Mouse (Mus musculus) lung, postnatal 0 days (tissue): ENCODE results near the gene Gm27021. TPM values are rescaled to one million over a fixed set of nuclear protein-coding genes. Genes with fewer than 3 reads are reported as not detected.

Experiments used
- ATAC-seq: fragments of 200-750 bp; cut with Nextera tagmentation; 2 replicates; pipeline ENCODE4 v1.8.0; 2017; ENCODE audit warnings: moderate library complexity
- DNase-seq: peaks from one replicate; pipeline ENCODE4 v3.0.0-alpha.2; 2016; ENCODE audit warnings: low spot score
- H3K27ac ChIP-seq: fragments of 300-500 bp; sonication (generic); 2 replicates; pipeline ENCODE4 v1.5.1; 2014; ENCODE audit warnings: antibody characterized with exemption, mild to moderate bottlenecking, low read length, mixed read lengths
- H3K27me3 ChIP-seq: fragments of 300-500 bp; sonication (generic); replicated peaks from 2 replicates; pipeline ENCODE4 v1.6.1; 2014; ENCODE audit warnings: low read length, mixed read lengths; ENCODE audit not compliant: insufficient read depth
- H3K36me3 ChIP-seq: fragments of 300-500 bp; sonication (generic); 2 replicates; pipeline ENCODE4 v1.6.1; 2014; ENCODE audit warnings: low read length, mixed read lengths; ENCODE audit not compliant: insufficient read depth
- H3K4me1 ChIP-seq: fragments of 300-500 bp; sonication (generic); 2 replicates; pipeline ENCODE4 v1.6.1; 2014; ENCODE audit warnings: antibody characterized with exemption, low read depth, low read length, mixed read lengths; ENCODE audit not compliant: insufficient read depth
- H3K4me2 ChIP-seq: fragments of 300-500 bp; sonication (generic); replicated peaks from 2 replicates; pipeline ENCODE4 v1.6.1; 2014; ENCODE audit warnings: low read depth, mild to moderate bottlenecking, low read length, moderate library complexity, mixed read lengths
- H3K4me3 ChIP-seq: fragments of 300-500 bp; sonication (generic); 2 replicates; pipeline ENCODE4 v1.5.1; 2014; ENCODE audit warnings: low read depth, low read length
- H3K9ac ChIP-seq: fragments of 300-500 bp; sonication (generic); replicated peaks from 2 replicates; pipeline ENCODE4 v1.6.1; 2014; ENCODE audit warnings: low read depth, mild to moderate bottlenecking
- H3K9me3 ChIP-seq: fragments of 300-500 bp; sonication (generic); 2 replicates; pipeline ENCODE4 v1.6.1; 2016; ENCODE audit warnings: low read length, mixed read lengths
- CTCF ChIP-seq: IDR thresholded peaks from 2 replicates; pipeline ENCODE4 v1.5.1; 2016; ENCODE audit warnings: antibody characterized with exemption, mild to moderate bottlenecking
- EP300 ChIP-seq: IDR thresholded peaks from 2 replicates; pipeline ENCODE4 v1.6.1; 2016; ENCODE audit warnings: antibody characterized with exemption, mild to moderate bottlenecking, control low read depth
- WGBS: fragments of 180-500 bp; shearing (Covaris S2); extraction: QIAGEN DNeasy Blood & Tissue Kit; methylation state at CpG from one replicate; pipeline ENCODE4 v1.1.7; 2014; 5-methylcytosine and 5-hydroxymethylcytosine counted together
- polyA plus RNA-seq: library from polyadenylated mRNA; unstranded; fragments of >200 nt; fragmentation: Nextera tagmentation; extraction: Ambion mirVana; gene quantifications from 2 replicates; pipeline ENCODE4 v1.2.1, GENCODE M21; 2015

Gene Gm27021
- polyA plus RNA-seq, 1 experiment from 2014 or later: 1.3 TPM

DNA sequence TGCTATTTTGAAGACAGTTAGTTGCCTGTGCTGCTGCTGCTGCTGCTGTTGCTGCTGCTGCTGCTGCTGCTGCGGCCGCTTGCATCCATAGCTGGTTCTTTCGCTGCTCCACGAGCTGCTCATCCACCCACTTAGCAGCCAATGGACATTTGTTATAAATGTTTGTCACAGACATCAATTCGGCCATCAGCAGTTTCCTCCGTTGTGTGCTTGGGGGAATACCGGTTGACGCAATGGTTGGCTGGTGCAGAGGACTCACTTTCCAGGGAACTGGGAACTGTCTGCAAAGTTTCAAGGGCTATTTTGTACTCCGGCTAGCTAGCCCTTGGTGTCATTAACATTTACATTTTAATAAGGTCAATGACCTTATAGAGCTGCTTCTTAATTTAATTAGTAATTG is 36.3 kb upstream of the Gm27021 start:
- TF ChIP-seq EP300 (0 out of 2 replicates have a peak, but pooled peaks have one; percentile 22), CTCF (no peak)
- ATAC-seq: peak; percentile 46
- no peak overlapping the region for H3K9ac ChIP-seq

DNA sequence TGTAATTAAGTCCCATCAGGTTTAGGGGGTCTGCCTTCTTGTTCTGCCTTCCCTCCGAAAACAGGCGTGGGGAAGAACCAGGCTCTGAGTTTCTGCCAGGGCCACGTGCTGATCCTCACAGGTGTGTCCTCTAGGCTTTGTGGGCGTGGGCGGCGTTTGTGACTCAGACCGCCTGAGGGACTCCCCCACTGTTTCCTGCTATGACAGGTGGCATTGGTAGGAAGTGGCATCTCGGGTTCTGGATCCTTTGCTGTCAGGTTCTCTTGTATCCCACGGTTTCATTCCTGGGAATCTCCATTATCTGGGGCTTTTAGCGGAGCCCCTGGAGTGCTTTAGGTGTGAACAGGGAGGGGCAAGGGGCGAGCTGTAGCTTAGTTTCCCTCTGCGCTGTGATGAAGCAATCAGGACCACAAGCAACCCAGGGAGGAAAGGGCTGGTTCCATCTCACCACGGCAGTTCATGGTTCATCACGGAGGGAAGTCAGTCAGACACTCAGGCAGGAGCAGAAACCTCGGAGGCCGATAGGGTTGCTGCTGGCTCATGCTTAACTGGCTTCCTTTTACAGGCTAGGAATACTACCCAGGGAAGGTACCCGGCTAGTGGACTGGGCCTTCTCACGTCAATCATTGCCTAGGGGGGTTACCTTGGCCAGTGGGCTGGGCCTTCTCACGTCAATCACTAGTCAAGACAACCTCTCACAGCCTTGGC is 34.0 kb upstream of the Gm27021 start:
- ATAC-seq: no peak
- no peak overlapping the region for H3K9ac ChIP-seq
- TF ChIP-seq EP300 (no peak), CTCF (no peak)
- H3K4me1 ChIP-seq: peaks cover 11% of the 10 kb centered on the region; the same call in 1 of the 2 replicates
- H3K27me3 ChIP-seq: no peaks in the 10 kb centered on the region
- no peaks in the 10 kb centered on the region for H3K36me3 ChIP-seq
- H3K27ac ChIP-seq: no peak overlapping the region
- no peak overlapping the region for H3K4me2 ChIP-seq
- 56% methylated on average over 19 of the region's 19 CpGs for WGBS
- H3K9me3 ChIP-seq: no peaks in the 10 kb centered on the region
- no peak for DNase-seq
- no peak overlapping the region for H3K4me3 ChIP-seq

More for the DNA sequence above, 36.3 kb upstream of the Gm27021 start:
- H3K9me3 ChIP-seq: no peaks in the 10 kb centered on the region
- H3K4me2 ChIP-seq: no peak overlapping the region
- no peak overlapping the region for H3K27ac ChIP-seq
- peak; percentile 71 for DNase-seq
- no peak overlapping the region for H3K4me3 ChIP-seq
- no peaks in the 10 kb centered on the region for H3K36me3 ChIP-seq
- H3K4me1 ChIP-seq: peaks cover 8% of the 10 kb centered on the region; the same call in 1 of the 2 replicates
- WGBS: 41% methylated on average over 9 of the region's 9 CpGs
- H3K27me3 ChIP-seq: no peaks in the 10 kb centered on the region

DNA sequence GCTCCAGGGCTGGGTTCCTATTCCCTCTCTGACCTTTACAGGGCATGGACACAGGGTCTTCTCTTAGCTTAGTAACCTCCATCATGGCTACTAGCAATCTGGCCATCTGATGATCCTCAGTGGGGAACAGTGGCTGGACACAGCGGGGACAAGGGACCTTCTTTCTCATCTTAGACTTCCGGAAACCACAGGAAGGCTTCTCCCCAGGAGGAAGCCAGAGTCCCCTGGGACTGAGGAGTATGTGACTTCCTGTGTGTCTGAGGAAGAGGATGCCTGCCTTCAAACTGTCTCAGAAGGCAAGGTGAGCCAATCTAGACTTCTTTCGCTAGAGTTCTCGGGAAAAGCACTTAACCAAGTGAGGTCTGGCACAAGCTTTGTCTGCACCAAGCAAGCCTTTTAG is 32.2 kb upstream of the Gm27021 start:
- H3K4me3 ChIP-seq: no peak overlapping the region
- ATAC-seq: no peak
- H3K9me3 ChIP-seq: no peaks in the 10 kb centered on the region
- no peaks in the 10 kb centered on the region for H3K27me3 ChIP-seq
- H3K36me3 ChIP-seq: no peaks in the 10 kb centered on the region
- no peak for DNase-seq
- peaks cover 11% of the 10 kb centered on the region; the same call in 1 of the 2 replicates for H3K4me1 ChIP-seq
- H3K9ac ChIP-seq: no peak overlapping the region
- WGBS: 78% methylated on average over 4 of the region's 4 CpGs
- H3K27ac ChIP-seq: peak overlapping the region; percentile 51; the same call in 1 of the 2 replicates
- H3K4me2 ChIP-seq: no peak overlapping the region
- TF ChIP-seq EP300 (no peak), CTCF (no peak)

DNA sequence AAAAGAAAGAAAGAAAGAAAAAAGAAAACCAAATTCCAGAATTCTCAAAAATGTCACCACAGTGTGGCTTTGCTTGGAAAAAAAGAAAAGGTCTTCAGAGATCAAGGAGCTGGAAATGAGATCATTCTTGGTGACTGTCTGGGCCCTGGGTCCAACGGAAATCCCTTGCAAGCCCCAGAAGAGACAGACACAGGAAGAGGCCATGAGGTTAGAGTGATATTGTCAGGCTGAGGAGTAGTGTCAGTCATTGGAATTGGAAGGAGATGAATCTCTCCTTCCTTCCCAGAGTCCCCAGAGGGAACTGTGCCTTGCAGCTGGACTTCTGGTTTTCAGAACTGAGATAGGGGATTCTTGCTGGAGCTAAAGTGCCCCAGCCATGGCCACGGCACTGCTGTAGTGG is 31.7 kb upstream of the Gm27021 start:
- H3K4me3 ChIP-seq: no peak overlapping the region
- H3K9ac ChIP-seq: no peak overlapping the region
- H3K9me3 ChIP-seq: no peaks in the 10 kb centered on the region
- no peak overlapping the region for H3K4me2 ChIP-seq
- DNase-seq: no peak
- WGBS: 39% methylated on average over 2 of the region's 2 CpGs
- peaks cover 9% of the 10 kb centered on the region; the same call in 1 of the 2 replicates for H3K4me1 ChIP-seq
- no peak for TF ChIP-seq CTCF
- TF ChIP-seq EP300: no peak
- H3K27me3 ChIP-seq: no peaks in the 10 kb centered on the region
- peak overlapping the region; percentile 51; the same call in 1 of the 2 replicates for H3K27ac ChIP-seq
- no peaks in the 10 kb centered on the region for H3K36me3 ChIP-seq
- no peak for ATAC-seq

DNA sequence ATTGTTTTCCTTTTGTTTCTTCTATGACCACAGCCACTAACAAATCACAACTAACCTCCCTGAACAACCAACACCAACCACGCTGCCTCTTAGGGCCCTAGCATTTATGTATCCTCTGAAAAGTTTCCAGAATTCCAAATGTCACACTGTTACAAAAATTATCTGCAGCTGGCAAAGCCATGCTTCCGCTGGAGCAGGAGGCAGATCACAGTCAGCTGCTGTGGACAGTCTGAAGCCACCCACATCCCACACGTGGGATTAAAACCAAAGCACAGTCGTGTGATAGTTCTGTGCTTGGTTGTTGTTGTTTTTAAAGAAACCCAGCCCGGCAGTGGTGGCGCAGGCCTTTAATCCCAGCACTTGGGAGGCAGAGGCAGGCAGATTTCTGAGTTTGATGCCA is 31.2 kb upstream of the Gm27021 start:
- DNase-seq: peak; percentile 64
- H3K27me3 ChIP-seq: no peaks in the 10 kb centered on the region

DNA sequence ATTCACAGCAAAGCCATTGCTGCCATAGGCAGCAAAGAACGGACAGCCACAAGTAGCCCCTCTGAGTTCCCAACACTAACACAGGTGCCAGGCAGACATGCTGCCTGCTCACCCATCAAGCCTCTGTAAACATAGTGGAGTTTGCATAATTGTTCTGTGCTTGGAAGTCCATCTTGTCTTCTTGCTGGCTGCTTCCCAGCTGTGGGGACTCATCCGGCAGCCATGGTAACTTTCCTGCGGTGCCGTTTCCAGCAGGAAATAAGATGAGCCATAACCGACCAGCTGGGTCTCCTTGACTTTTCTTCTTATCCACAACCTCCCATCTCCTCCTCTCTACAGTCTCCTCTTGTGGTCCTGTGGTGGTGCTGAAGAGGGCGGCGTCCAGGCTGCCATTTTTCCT is 30.5 kb upstream of the Gm27021 start:
- TF ChIP-seq EP300: no peak
- no peak for TF ChIP-seq CTCF
- 51% methylated on average over 7 of the region's 7 CpGs for WGBS
- Histone ChIP-seq H3K4me3 (no peak overlapping the region), H3K36me3 (no peaks in the 10 kb centered on the region), H3K27ac (peak overlapping the region; percentile 59), H3K4me2 (no peak overlapping the region), H3K9me3 (no peaks in the 10 kb centered on the region), H3K27me3 (no peaks in the 10 kb centered on the region), H3K4me1 (peaks cover 13% of the 10 kb centered on the region), H3K9ac (no peak overlapping the region)
- DNase-seq (peak; percentile 73), ATAC-seq (0 out of 2 replicates have a peak, but pooled peaks have one; percentile 3)

More for the DNA sequence above, 31.2 kb upstream of the Gm27021 start:
- Histone ChIP-seq H3K4me1 (peaks cover 8% of the 10 kb centered on the region), H3K27ac (peak overlapping the region; percentile 59; the same call in 1 of the 2 replicates), H3K9ac (no peak overlapping the region), H3K9me3 (no peaks in the 10 kb centered on the region), H3K4me2 (no peak overlapping the region), H3K36me3 (no peaks in the 10 kb centered on the region), H3K4me3 (no peak overlapping the region)
- no peak for ATAC-seq
- 52% methylated on average over 6 of the region's 6 CpGs for WGBS
- TF ChIP-seq CTCF (no peak), EP300 (peak; percentile 23; the same call in 1 of the 2 replicates)

DNA sequence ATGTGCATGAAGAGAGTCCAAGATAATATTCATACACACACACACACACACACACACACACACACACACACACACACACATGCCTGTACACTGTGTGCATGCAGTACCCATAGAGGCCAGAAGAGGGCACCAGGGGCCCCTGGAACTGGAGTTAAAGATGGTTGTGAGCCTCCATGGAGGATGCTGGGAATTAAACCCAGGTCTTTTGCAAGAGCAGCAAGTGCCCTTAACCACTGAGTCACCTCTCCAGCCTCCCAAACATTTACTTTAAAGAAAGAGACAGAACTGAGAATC is 30.0 kb upstream of the Gm27021 start:
- Histone ChIP-seq H3K4me3 (no peak overlapping the region), H3K9me3 (no peaks in the 10 kb centered on the region), H3K4me2 (no peak overlapping the region), H3K4me1 (peaks cover 13% of the 10 kb centered on the region), H3K27me3 (no peaks in the 10 kb centered on the region), H3K36me3 (no peaks in the 10 kb centered on the region), H3K9ac (no peak overlapping the region), H3K27ac (no peak overlapping the region)
- no peak for DNase-seq
- no peak for ATAC-seq
- TF ChIP-seq CTCF: peak; percentile 69
- TF ChIP-seq EP300: no peak
